Mouse (Mus musculus): Measurements from ENCODE around the gene Ttc5. TPM values are rescaled to one million over a fixed set of nuclear protein-coding genes. Genes with fewer than 3 reads are reported as not detected.

Gene Ttc5
- total RNA-seq (2014; rRNA removed; ENCODE audit: low replicate concordance) (31.0 and 69.1 TPM in 2 replicates), polyA plus RNA-seq (2015; fragmentation: Nextera tagmentation; extraction: Ambion mirVana) (30.9 and 31.9 TPM in 2 replicates)

DNA sequence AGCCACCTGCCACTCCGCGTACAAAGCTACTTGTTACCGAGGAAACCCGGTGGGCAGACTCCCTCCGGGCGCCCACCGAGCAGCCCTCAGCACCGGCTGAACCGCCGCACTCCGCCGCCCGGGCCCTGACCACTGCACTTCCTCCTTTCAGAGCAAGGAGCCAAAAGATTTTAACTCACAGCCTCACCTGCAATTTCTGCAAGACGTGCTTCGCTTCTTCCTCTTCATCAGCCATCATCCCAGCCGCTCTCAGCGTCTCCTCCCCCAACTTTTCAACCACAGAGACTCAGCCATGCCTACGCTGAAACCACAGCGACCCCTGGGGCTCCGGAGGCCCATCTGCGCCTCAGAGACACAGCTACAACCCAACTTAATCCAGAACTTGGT lies at the start of gene Ttc5:
Gene Ttc5, minus strand, starts transcription at position 269 of the 387 bp plus-strand sequence.
- peak within 1 kb of the TSS; percentile 70 for H3K4me2 ChIP-seq (ENCODE audit: low read depth, low read length)
- H3K27ac ChIP-seq (ENCODE audit: low read depth), result peak within 1 kb of the TSS; percentile 67
- peaks cover 6% of the 10 kb centered on the region for H3K4me1 ChIP-seq (ENCODE audit: control insufficient read depth, insufficient read depth)
- peak within 1 kb of the TSS; percentile 69 for H3K9ac ChIP-seq (replicated peaks; ENCODE audit: low read depth, low read length)
- ATAC-seq (ENCODE audit: insufficient read depth, low read depth) (peak; percentile 96), DNase-seq (ENCODE audit: low spot score) (peak; percentile 72)
- no peaks in the 10 kb centered on the region for H3K27me3 ChIP-seq (ENCODE audit: control insufficient read depth, insufficient read depth, low read length)
- under 1% methylated on average over 21 of the region's 21 CpGs for WGBS
- no peaks in the 10 kb centered on the region for H3K9me3 ChIP-seq (replicated peaks; ENCODE audit: control insufficient read depth, low read length)
- H3K36me3 ChIP-seq (replicated peaks; ENCODE audit: control insufficient read depth, insufficient read depth, low read length), result peaks cover 12% of the 10 kb centered on the region; the same call in 1 of the 2 replicates
- peak within 1 kb of the TSS; percentile 86 for H3K4me3 ChIP-seq (ENCODE audit: low read depth, low read length)
- TF ChIP-seq EP300 (IDR thresholded peaks at IDR 0.05; ENCODE audit: low read depth) (no peak), CTCF (IDR thresholded peaks at IDR 0.05; ENCODE audit: low read depth) (peak; percentile 90)

DNA sequence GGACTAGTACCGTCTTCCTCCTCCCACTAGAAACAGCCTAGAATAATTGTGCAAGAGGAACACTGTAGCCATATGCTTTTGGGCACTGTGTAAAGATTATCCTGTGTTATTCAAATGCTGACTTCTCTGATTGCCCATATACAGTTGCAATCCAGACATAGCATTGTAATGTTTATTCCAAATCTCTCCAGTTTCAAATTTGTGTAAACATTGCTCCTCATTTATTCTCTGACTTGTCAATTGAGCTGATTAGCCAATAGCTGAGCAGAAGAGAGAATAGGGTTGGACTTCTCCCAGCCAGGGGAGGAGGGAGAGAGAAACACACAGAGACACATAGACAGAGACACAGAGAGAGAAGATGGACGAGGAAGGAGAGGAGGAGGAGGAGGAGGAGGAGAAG lies 49.1 kb upstream of the Ttc5 start:
- H3K4me2 ChIP-seq (ENCODE audit: low read depth, low read length), result no peak overlapping the region
- WGBS, result 37% methylated on average over 2 of the region's 2 CpGs
- H3K36me3 ChIP-seq (replicated peaks; ENCODE audit: control insufficient read depth, insufficient read depth, low read length), result peaks cover 51% of the 10 kb centered on the region
- H3K27ac ChIP-seq (ENCODE audit: low read depth), result no peak overlapping the region
- H3K9me3 ChIP-seq (replicated peaks; ENCODE audit: control insufficient read depth, low read length), result no peaks in the 10 kb centered on the region
- H3K27me3 ChIP-seq (ENCODE audit: control insufficient read depth, insufficient read depth, low read length), result no peaks in the 10 kb centered on the region
- TF ChIP-seq EP300 (IDR thresholded peaks at IDR 0.05; ENCODE audit: low read depth) (no peak), CTCF (IDR thresholded peaks at IDR 0.05; ENCODE audit: low read depth) (no peak)
- no peak overlapping the region for H3K4me3 ChIP-seq (ENCODE audit: low read depth, low read length)
- no peak for DNase-seq (ENCODE audit: low spot score)
- H3K9ac ChIP-seq (replicated peaks; ENCODE audit: low read depth, low read length), result no peak overlapping the region
- H3K4me1 ChIP-seq (ENCODE audit: control insufficient read depth, insufficient read depth), result no peaks in the 10 kb centered on the region
- no peak for ATAC-seq (ENCODE audit: insufficient read depth, low read depth)

DNA sequence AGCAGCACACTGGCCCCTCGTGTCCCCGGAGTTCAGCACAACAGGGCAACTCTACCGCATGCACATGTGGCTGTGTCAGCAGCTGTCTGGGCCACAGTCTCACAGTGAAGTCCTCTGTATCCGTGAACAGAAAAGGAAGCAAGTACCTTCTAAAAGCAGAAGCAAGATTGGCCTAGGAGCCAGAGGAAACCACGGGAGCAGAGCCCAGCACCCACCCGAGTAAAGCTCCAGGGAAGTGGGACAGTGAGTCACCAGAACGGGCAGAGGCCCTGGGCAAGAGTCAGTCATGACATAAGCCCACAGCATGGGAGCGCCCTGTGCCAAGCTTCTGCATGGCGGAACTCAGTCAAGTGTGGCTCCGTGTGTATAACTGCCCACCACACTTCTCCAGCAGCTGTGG lies 48.6 kb upstream of the Ttc5 start:
- Histone ChIP-seq H3K36me3 (replicated peaks; ENCODE audit: control insufficient read depth, insufficient read depth, low read length) (peaks cover 54% of the 10 kb centered on the region), H3K27ac (ENCODE audit: low read depth) (no peak overlapping the region), H3K4me1 (ENCODE audit: control insufficient read depth, insufficient read depth) (no peaks in the 10 kb centered on the region), H3K9ac (replicated peaks; ENCODE audit: low read depth, low read length) (no peak overlapping the region), H3K4me3 (ENCODE audit: low read depth, low read length) (no peak overlapping the region), H3K4me2 (ENCODE audit: low read depth, low read length) (no peak overlapping the region), H3K9me3 (replicated peaks; ENCODE audit: control insufficient read depth, low read length) (no peaks in the 10 kb centered on the region), H3K27me3 (ENCODE audit: control insufficient read depth, insufficient read depth, low read length) (no peaks in the 10 kb centered on the region)
- no peak for TF ChIP-seq EP300 (IDR thresholded peaks at IDR 0.05; ENCODE audit: low read depth)
- TF ChIP-seq CTCF (IDR thresholded peaks at IDR 0.05; ENCODE audit: low read depth), result no peak
- DNase-seq (ENCODE audit: low spot score), result no peak
- 72% methylated on average over 10 of the region's 10 CpGs for WGBS
- no peak for ATAC-seq (ENCODE audit: insufficient read depth, low read depth)

DNA sequence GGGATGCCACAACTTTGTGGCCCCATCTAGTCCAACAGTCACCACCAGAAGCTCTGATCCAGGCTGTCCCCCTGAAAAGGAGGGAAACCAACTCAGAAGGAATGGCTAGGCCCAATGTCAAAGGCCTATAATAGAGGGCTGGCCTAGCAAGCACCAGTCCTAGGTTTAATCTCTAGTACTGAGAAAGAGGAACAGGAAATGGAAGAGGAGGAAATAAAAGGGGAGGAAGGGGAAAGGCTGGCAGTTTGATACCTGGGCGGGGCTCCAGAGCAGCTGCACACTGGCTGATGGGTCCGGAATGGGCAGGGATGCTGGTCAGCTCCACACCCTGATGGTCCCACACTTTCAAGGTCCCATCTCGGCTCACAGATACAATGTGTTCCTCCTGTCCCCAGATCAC lies 44.6 kb upstream of the Ttc5 start:
- Histone ChIP-seq H3K4me1 (ENCODE audit: control insufficient read depth, insufficient read depth) (no peaks in the 10 kb centered on the region), H3K27ac (ENCODE audit: low read depth) (no peak overlapping the region), H3K9ac (replicated peaks; ENCODE audit: low read depth, low read length) (no peak overlapping the region), H3K36me3 (replicated peaks; ENCODE audit: control insufficient read depth, insufficient read depth, low read length) (peaks cover 47% of the 10 kb centered on the region), H3K27me3 (ENCODE audit: control insufficient read depth, insufficient read depth, low read length) (no peaks in the 10 kb centered on the region), H3K9me3 (replicated peaks; ENCODE audit: control insufficient read depth, low read length) (no peaks in the 10 kb centered on the region), H3K4me3 (ENCODE audit: low read depth, low read length) (no peak overlapping the region), H3K4me2 (ENCODE audit: low read depth, low read length) (no peak overlapping the region)
- DNase-seq (ENCODE audit: low spot score) (no peak), ATAC-seq (ENCODE audit: insufficient read depth, low read depth) (no peak)
- TF ChIP-seq EP300 (IDR thresholded peaks at IDR 0.05; ENCODE audit: low read depth) (no peak), CTCF (IDR thresholded peaks at IDR 0.05; ENCODE audit: low read depth) (no peak)
- 86% methylated on average over 3 of the region's 3 CpGs for WGBS

DNA sequence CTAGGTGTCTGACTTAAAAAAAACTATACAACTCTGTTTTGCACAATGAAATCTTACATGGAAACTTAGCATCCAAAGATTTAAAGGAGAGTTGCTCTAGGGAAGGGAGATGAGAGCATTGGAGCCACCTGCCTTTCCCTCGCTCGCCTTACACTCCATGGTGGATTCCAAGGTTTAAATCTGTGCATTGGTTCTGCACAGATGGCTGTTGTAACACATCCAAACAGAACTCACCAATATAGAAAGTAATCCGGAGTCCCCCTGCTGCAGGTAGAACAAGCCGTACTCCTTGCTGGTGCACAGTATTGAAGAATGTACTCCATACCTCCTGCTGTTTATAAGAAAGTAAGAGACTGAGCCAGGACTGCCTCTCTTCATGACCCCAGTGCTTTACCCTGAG lies 41.3 kb upstream of the Ttc5 start:
- no peaks in the 10 kb centered on the region for H3K4me1 ChIP-seq (ENCODE audit: control insufficient read depth, insufficient read depth)
- no peak overlapping the region for H3K4me2 ChIP-seq (ENCODE audit: low read depth, low read length)
- no peaks in the 10 kb centered on the region for H3K9me3 ChIP-seq (replicated peaks; ENCODE audit: control insufficient read depth, low read length)
- H3K27ac ChIP-seq (ENCODE audit: low read depth), result no peak overlapping the region
- no peak overlapping the region for H3K4me3 ChIP-seq (ENCODE audit: low read depth, low read length)
- TF ChIP-seq CTCF (IDR thresholded peaks at IDR 0.05; ENCODE audit: low read depth) (no peak), EP300 (IDR thresholded peaks at IDR 0.05; ENCODE audit: low read depth) (no peak)
- H3K9ac ChIP-seq (replicated peaks; ENCODE audit: low read depth, low read length), result no peak overlapping the region
- peaks cover 64% of the 10 kb centered on the region for H3K36me3 ChIP-seq (replicated peaks; ENCODE audit: control insufficient read depth, insufficient read depth, low read length)
- WGBS, result 91% methylated on average over 4 of the region's 4 CpGs
- H3K27me3 ChIP-seq (ENCODE audit: control insufficient read depth, insufficient read depth, low read length), result no peaks in the 10 kb centered on the region
- DNase-seq (ENCODE audit: low spot score), result no peak
- ATAC-seq (ENCODE audit: insufficient read depth, low read depth), result no peak

DNA sequence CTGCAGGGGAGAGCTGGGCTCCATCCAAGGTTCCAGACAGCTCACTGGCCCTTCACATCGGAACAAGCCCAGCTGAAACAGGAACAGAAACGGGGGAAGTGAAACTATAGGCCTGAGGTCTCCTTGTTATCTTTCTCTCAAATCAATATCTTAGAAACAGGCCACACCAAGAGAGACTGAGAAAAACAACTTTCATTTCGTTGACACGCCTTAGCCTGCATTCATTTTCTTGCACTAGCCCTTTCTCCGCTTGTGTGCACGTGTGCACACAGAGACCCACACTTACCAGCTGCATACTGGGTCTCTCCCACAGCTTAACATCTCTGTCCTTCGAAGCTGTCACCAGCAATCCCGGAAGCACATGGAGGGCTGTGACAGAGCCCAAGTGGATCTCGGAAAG lies 38.9 kb upstream of the Ttc5 start:
- no peak overlapping the region for H3K9ac ChIP-seq (replicated peaks; ENCODE audit: low read depth, low read length)
- H3K4me1 ChIP-seq (ENCODE audit: control insufficient read depth, insufficient read depth), result no peaks in the 10 kb centered on the region
- no peaks in the 10 kb centered on the region for H3K9me3 ChIP-seq (replicated peaks; ENCODE audit: control insufficient read depth, low read length)
- H3K36me3 ChIP-seq (replicated peaks; ENCODE audit: control insufficient read depth, insufficient read depth, low read length), result peaks cover 65% of the 10 kb centered on the region
- TF ChIP-seq CTCF (IDR thresholded peaks at IDR 0.05; ENCODE audit: low read depth) (no peak), EP300 (IDR thresholded peaks at IDR 0.05; ENCODE audit: low read depth) (no peak)
- no peak overlapping the region for H3K4me2 ChIP-seq (ENCODE audit: low read depth, low read length)
- DNase-seq (ENCODE audit: low spot score), result no peak
- no peak for ATAC-seq (ENCODE audit: insufficient read depth, low read depth)
- WGBS, result 81% methylated on average over 9 of the region's 9 CpGs
- H3K27me3 ChIP-seq (ENCODE audit: control insufficient read depth, insufficient read depth, low read length), result no peaks in the 10 kb centered on the region
- no peak overlapping the region for H3K27ac ChIP-seq (ENCODE audit: low read depth)
- H3K4me3 ChIP-seq (ENCODE audit: low read depth, low read length), result no peak overlapping the region

All from heart, postnatal 0 days (tissue).